Mouse (Mus musculus): Measurements from ENCODE around the gene Fchsd2. TPM values are rescaled to one million over a fixed set of nuclear protein-coding genes. Genes with fewer than 3 reads are reported as not detected.

The Fchsd2 gene
- polyA plus RNA-seq (2015; fragmentation: Nextera tagmentation; extraction: Ambion mirVana), result 6.4 and 6.5 TPM in 2 replicates

DNA sequence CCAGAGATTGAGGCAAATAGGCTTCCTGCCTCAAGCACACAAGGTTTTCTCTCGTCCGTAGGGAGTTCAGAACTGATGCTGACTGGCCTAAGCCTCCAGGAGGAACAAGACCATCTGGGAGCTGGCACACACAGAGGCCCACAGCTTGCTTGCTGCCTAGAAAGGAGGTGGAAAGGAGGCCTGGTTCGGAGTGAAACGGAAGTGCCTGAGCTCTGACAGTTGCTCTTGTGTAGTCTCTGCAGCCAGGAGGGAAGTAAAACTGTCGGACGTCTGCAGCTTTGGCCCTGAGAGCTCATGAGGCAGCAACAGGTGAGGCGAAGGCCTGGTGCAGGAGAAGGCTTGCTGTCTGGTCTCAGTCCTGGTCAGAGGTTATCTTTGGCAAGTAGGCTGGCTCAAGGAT is at the start of gene Fchsd2:
Gene Fchsd2 (plus strand): TSS at position 246 of the 400 bp plus-strand sequence.

GRCm38 (mm10) chr7:101301881-101302456 is 209.3 kb downstream of the Fchsd2 start, which contains the start of gene Atg16l2:
Atg16l2 (minus strand) TSS chr7:101302251.

DNA sequence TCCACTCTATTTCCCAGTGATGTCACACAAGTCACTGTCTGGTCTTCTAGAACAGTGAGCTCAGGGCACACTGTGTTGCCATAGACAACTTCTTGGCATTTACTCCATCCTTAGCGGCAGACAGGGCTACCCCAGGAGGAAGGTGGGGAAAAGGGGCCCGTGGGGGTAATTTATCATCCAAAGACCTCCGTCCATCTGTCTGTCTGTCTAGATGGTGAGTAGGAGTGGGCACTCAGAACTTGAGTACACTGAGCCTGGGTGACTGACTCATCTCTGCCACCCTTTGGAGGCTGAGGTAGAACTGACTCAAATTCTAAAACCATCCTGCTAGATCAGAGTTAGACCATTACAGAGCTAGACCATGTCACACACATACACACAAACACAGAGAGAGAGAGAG is 224.4 kb downstream of the Fchsd2 start, which contains the start of gene Stard10:
Gene Stard10 (plus strand): TSS at position 73 of the 400 bp plus-strand sequence.

Other genes starting within 250 kb of the Fchsd2 start
- gene Relt, start 229.4 kb upstream of the Fchsd2 start, polyA plus RNA-seq (2015; fragmentation: Nextera tagmentation; extraction: Ambion mirVana), result 0.78 and 2.6 TPM in 2 replicates
- 5.7 and 7.0 TPM in 2 replicates for gene Arhgef17, start 160.8 kb upstream of the Fchsd2 start, polyA plus RNA-seq (2015; fragmentation: Nextera tagmentation; extraction: Ambion mirVana)
- gene P2ry6, start 118.2 kb upstream of the Fchsd2 start, polyA plus RNA-seq (2015; fragmentation: Nextera tagmentation; extraction: Ambion mirVana), result 9.8 and 16.9 TPM in 2 replicates
- 24.6 and 27.7 TPM in 2 replicates for gene P2ry2, start 80.0 kb upstream of the Fchsd2 start, polyA plus RNA-seq (2015; fragmentation: Nextera tagmentation; extraction: Ambion mirVana)
- 9.4 and 10.1 TPM in 2 replicates for gene Atg16l2, start 209.4 kb downstream of the Fchsd2 start, polyA plus RNA-seq (2015; fragmentation: Nextera tagmentation; extraction: Ambion mirVana)
- 14.7 and 14.8 TPM in 2 replicates for gene Stard10, start 224.2 kb downstream of the Fchsd2 start, polyA plus RNA-seq (2015; fragmentation: Nextera tagmentation; extraction: Ambion mirVana)